Mouse (Mus musculus) kidney, embryonic 14.5 days (tissue): ENCODE measurements at regions not wholly inside any gene's neighbourhood (a gene's known extent, or its start where the extent isn't known, plus 50 kb on each side); places are given as distances from the start of the nearest gene placed in this dataset.

ENCODE experiments used
- ATAC-seq: fragments of 200-750 bp; cut with Nextera tagmentation; 2 replicates; pipeline ENCODE4 v1.8.0; 2017; ENCODE audit warnings: moderate number of reproducible peaks, mild to moderate bottlenecking, moderate TSS enrichment, moderate library complexity; ENCODE audit not compliant: low FRiP score, low TSS enrichment
- H3K27ac ChIP-seq: fragments of 300-500 bp; sonication (generic); 2 replicates; pipeline ENCODE4 v1.5.1; 2014; ENCODE audit warnings: low read depth, mild to moderate bottlenecking, low read length, moderate library complexity, mixed read lengths
- H3K27me3 ChIP-seq: fragments of 300-500 bp; sonication (generic); 2 replicates; pipeline ENCODE4 v1.6.1; 2014; ENCODE audit warnings: mild to moderate bottlenecking, low read length; ENCODE audit not compliant: control insufficient read depth, insufficient read depth
- H3K36me3 ChIP-seq: fragments of 300-500 bp; sonication (generic); 2 replicates; pipeline ENCODE4 v1.6.1; 2014; ENCODE audit warnings: low read length, mixed read lengths; ENCODE audit not compliant: control insufficient read depth, insufficient read depth
- H3K4me1 ChIP-seq: fragments of 300-500 bp; sonication (generic); 2 replicates; pipeline ENCODE4 v1.6.1; 2014; ENCODE audit warnings: low read length, mixed read lengths; ENCODE audit not compliant: control insufficient read depth, insufficient read depth
- H3K4me2 ChIP-seq: fragments of 300-500 bp; sonication (generic); replicated peaks from 2 replicates; pipeline ENCODE4 v1.6.1; 2014; ENCODE audit warnings: low read depth, mild to moderate bottlenecking, low read length
- H3K4me3 ChIP-seq: fragments of 300-500 bp; sonication (generic); 2 replicates; pipeline ENCODE4 v1.5.1; 2014; ENCODE audit warnings: mild to moderate bottlenecking, low read length
- H3K9ac ChIP-seq: fragments of 300-500 bp; sonication (generic); 2 replicates; pipeline ENCODE4 v1.6.1; 2014; ENCODE audit warnings: low read depth, mild to moderate bottlenecking, low read length, moderate library complexity
- H3K9me3 ChIP-seq: fragments of 300-500 bp; sonication (generic); 2 replicates; pipeline ENCODE4 v1.6.1; 2016; ENCODE audit warnings: low read length; ENCODE audit not compliant: control insufficient read depth
- WGBS: fragments of 180-500 bp; shearing (Covaris S2); extraction: QIAGEN DNeasy Blood & Tissue Kit; methylation state at CpG from one replicate; pipeline ENCODE4 v1.1.7; 2014; 5-methylcytosine and 5-hydroxymethylcytosine counted together

GRCm38 (mm10) chr17:67409911-67410310, 55.7 kb upstream of the Ptprm start:
- ATAC-seq, result no peak
- WGBS, result 91% methylated on average over 2 of the region's 2 CpGs
- Histone ChIP-seq H3K9me3 (no peaks in the 10 kb centered on the region), H3K4me2 (no peak overlapping the region), H3K9ac (no peak overlapping the region), H3K27me3 (no peaks in the 10 kb centered on the region), H3K4me1 (no peaks in the 10 kb centered on the region), H3K27ac (no peak overlapping the region), H3K36me3 (no peaks in the 10 kb centered on the region), H3K4me3 (no peak overlapping the region)

GRCm38 (mm10) chr17:67405934-67406333, 51.7 kb upstream of the Ptprm start:
- no peak overlapping the region for H3K4me2 ChIP-seq
- no peaks in the 10 kb centered on the region for H3K27me3 ChIP-seq
- no peak overlapping the region for H3K27ac ChIP-seq
- no peak overlapping the region for H3K9ac ChIP-seq
- H3K9me3 ChIP-seq, result no peaks in the 10 kb centered on the region
- no peak for ATAC-seq
- H3K4me3 ChIP-seq, result no peak overlapping the region
- H3K36me3 ChIP-seq, result no peaks in the 10 kb centered on the region
- no peaks in the 10 kb centered on the region for H3K4me1 ChIP-seq
- WGBS, result 90% methylated on average over 2 of the region's 2 CpGs
